Mouse (Mus musculus) kidney, adult 2 months (tissue): ENCODE measurements around the gene Gstt2.

Experiments used
- CTCF ChIP-seq: fragments of 200-500 bp; conservative IDR thresholded peaks from 2 replicates; pipeline ENCODE4 v1.5.1; 2011; ENCODE audit warnings: low read depth, mild to moderate bottlenecking, control low read depth, low read length, moderate library complexity, mixed read lengths; ENCODE audit not compliant: insufficient read depth, insufficient read length
- POLR2A ChIP-seq: fragments of 200-500 bp; IDR thresholded peaks from one replicate; pipeline ENCODE4 v1.6.1; 2011; ENCODE audit warnings: low read depth, low read length, control low read depth

- no peak for TF ChIP-seq POLR2A
- no peak for TF ChIP-seq CTCF
These were observed 20.4 kb upstream of the Gstt2 start for GRCm38 (mm10) chr10:75857598-75857997.
